Mouse (Mus musculus) heart, adult 2 months (tissue): Measurements from ENCODE around the gene Fhit.

Experiments used
- CTCF ChIP-seq: fragments of 200-600 bp; IDR thresholded peaks from 2 replicates; pipeline ENCODE4 v1.8.1; 2022; ENCODE audit warnings: antibody characterized with exemption, mild to moderate bottlenecking, moderate library complexity
- EP300 ChIP-seq: fragments of 200-500 bp; IDR thresholded peaks from 2 replicates; pipeline ENCODE4 v1.6.1; 2011; ENCODE audit warnings: low read depth, low read length, control low read depth; ENCODE audit not compliant: insufficient read depth
- POLR2A ChIP-seq: fragments of 200-500 bp; IDR thresholded peaks from 2 replicates; pipeline ENCODE4 v1.6.1; 2011; ENCODE audit warnings: mild to moderate bottlenecking, low read depth, low read length, control low read depth; ENCODE audit not compliant: insufficient read depth

GRCm38 (mm10) chr14:11060221-11060620, 101.6 kb downstream of the Fhit start:
- TF ChIP-seq CTCF (no peak), EP300 (no peak), POLR2A (no peak)
